Mouse (Mus musculus) CH12.LX (cell line): ENCODE results near the gene Lad1. TPM values are rescaled to one million over a fixed set of nuclear protein-coding genes. Genes with fewer than 3 reads are reported as not detected.

ENCODE experiments used
- DNase-seq: peaks from one replicate; pipeline ENCODE4 v3.0.0-alpha.2; 2013; ENCODE audit errors: extremely low read depth
- H3K27ac ChIP-seq: 2 replicates; pipeline ENCODE4 v1.5.1; 2012; ENCODE audit warnings: low read depth, mild to moderate bottlenecking, control low read depth, moderate library complexity; ENCODE audit not compliant: insufficient read depth
- H3K27me3 ChIP-seq: replicated peaks from 2 replicates; pipeline ENCODE3; 2012; ENCODE audit warnings: inconsistent platforms
- H3K36me3 ChIP-seq, 2 experiments: replicated peaks in 1 of 2; 2 replicates each; pipeline versions ENCODE3 to v1.6.1; 2012; ENCODE audit warnings: inconsistent platforms in 1 of 2, low read length in 1 of 2, mild to moderate bottlenecking in 1 of 2, mixed read lengths in 1 of 2, moderate library complexity in 1 of 2; ENCODE audit not compliant: control insufficient read depth in 1 of 2, insufficient read depth in 1 of 2
- H3K4me1 ChIP-seq, 2 experiments: 2 replicates each; pipeline ENCODE4 v1.6.1; 2012; ENCODE audit warnings: inconsistent platforms in 1 of 2, moderate library complexity in 1 of 2; ENCODE audit not compliant: insufficient read depth in 2 of 2, control insufficient read depth in 1 of 2
- H3K4me2 ChIP-seq: 2 replicates; pipeline ENCODE4 v1.6.1; 2012; ENCODE audit warnings: low read depth, mild to moderate bottlenecking, control low read depth; ENCODE audit not compliant: poor library complexity, insufficient read depth, severe bottlenecking
- H3K4me3 ChIP-seq, 3 experiments: fragments of 150-350 bp in 1 of 3; sonication (generic) in 1 of 3; replicated peaks in 1 of 3; 2 replicates each; pipeline versions ENCODE3 to v1.5.1; 2011 to 2012; ENCODE audit warnings: low read depth in 2 of 3, low read length in 2 of 3, mild to moderate bottlenecking in 2 of 3, moderate library complexity in 2 of 3, control low read depth in 1 of 3, improper control_type of control experiment in 1 of 3, inconsistent platforms in 1 of 3, mixed read lengths in 1 of 3; ENCODE audit not compliant: poor library complexity in 1 of 3
- H3K79me2 ChIP-seq: replicated peaks from 2 replicates; pipeline ENCODE4 v1.6.1; 2012; ENCODE audit warnings: mild to moderate bottlenecking, moderate library complexity; ENCODE audit not compliant: control insufficient read depth, poor library complexity, insufficient read depth, severe bottlenecking; ENCODE audit errors: extremely low read depth
- H3K9ac ChIP-seq: 2 replicates; pipeline ENCODE4 v1.6.1; 2012; ENCODE audit warnings: low read depth, mild to moderate bottlenecking, control low read depth, moderate library complexity; ENCODE audit not compliant: insufficient read depth
- H3K9me3 ChIP-seq: replicated peaks from 2 replicates; pipeline ENCODE3; 2012; ENCODE audit warnings: low read length, inconsistent platforms, mixed read lengths
- BHLHE40 ChIP-seq: IDR thresholded peaks from 2 replicates; pipeline ENCODE4 v1.6.1; 2011; ENCODE audit warnings: mild to moderate bottlenecking, low read depth, low read length, improper control_type of control experiment
- CHD1 ChIP-seq: IDR thresholded peaks from 2 replicates; pipeline ENCODE4 v1.6.1; 2012; ENCODE audit warnings: low read depth, low read length, improper control_type of control experiment, inconsistent platforms
- ELF1 ChIP-seq: IDR thresholded peaks from 2 replicates; pipeline ENCODE4 v1.6.1; 2014; ENCODE audit warnings: low read depth, mild to moderate bottlenecking, inconsistent platforms, low read length, improper control_type of control experiment
- EP300 ChIP-seq: IDR thresholded peaks from 2 replicates; pipeline ENCODE4 v1.6.1; 2011; ENCODE audit warnings: low read length, improper control_type of control experiment
- HCFC1 ChIP-seq: IDR thresholded peaks from 2 replicates; pipeline ENCODE4 v1.6.1; 2012; ENCODE audit warnings: low read depth, mild to moderate bottlenecking, inconsistent platforms, low read length, improper control_type of control experiment
- IRF4 ChIP-seq: IDR thresholded peaks from 2 replicates; pipeline ENCODE4 v1.6.1; 2014; ENCODE audit warnings: low read depth, mild to moderate bottlenecking, inconsistent platforms, low read length, improper control_type of control experiment
- JUN ChIP-seq: IDR thresholded peaks from 2 replicates; pipeline ENCODE4 v1.6.1; 2011; ENCODE audit warnings: low read depth, mild to moderate bottlenecking, low read length, improper control_type of control experiment, moderate library complexity; ENCODE audit not compliant: insufficient read depth
- JUND ChIP-seq: conservative IDR thresholded peaks from 2 replicates; pipeline ENCODE4 v1.6.1; 2011; ENCODE audit warnings: low read depth, low read length, improper control_type of control experiment
- KAT2A ChIP-seq: IDR thresholded peaks from 2 replicates; pipeline ENCODE4 v1.6.1; 2012; ENCODE audit warnings: low read length, improper control_type of control experiment, inconsistent platforms; ENCODE audit not compliant: insufficient replicate concordance
- MAX ChIP-seq: IDR thresholded peaks from 2 replicates; pipeline ENCODE4 v1.6.1; 2011; ENCODE audit warnings: low read length, improper control_type of control experiment
- MAZ ChIP-seq: IDR thresholded peaks from 2 replicates; pipeline ENCODE4 v1.6.1; 2012; ENCODE audit warnings: low read depth, mild to moderate bottlenecking, inconsistent platforms, low read length, improper control_type of control experiment, moderate library complexity
- MEF2A ChIP-seq: IDR thresholded peaks from 2 replicates; pipeline ENCODE4 v1.6.1; 2014; ENCODE audit warnings: low read depth, mild to moderate bottlenecking, inconsistent platforms, low read length, improper control_type of control experiment, borderline replicate concordance
- MXI1 ChIP-seq: IDR thresholded peaks from 2 replicates; pipeline ENCODE4 v1.6.1; 2011; ENCODE audit warnings: mild to moderate bottlenecking, low read depth, low read length, improper control_type of control experiment
- POLR2A ChIP-seq: IDR thresholded peaks from 2 replicates; pipeline ENCODE4 v1.6.1; 2011; ENCODE audit warnings: low read depth, mild to moderate bottlenecking, improper control_type of control experiment, low read length
- POLR2AphosphoS2 ChIP-seq: IDR thresholded peaks from 2 replicates; pipeline ENCODE4 v1.6.1; 2011; ENCODE audit warnings: low read depth, low read length, improper control_type of control experiment
- RAD21 ChIP-seq: IDR thresholded peaks from 2 replicates; pipeline ENCODE4 v1.6.1; 2011; ENCODE audit warnings: low read depth, mild to moderate bottlenecking, low read length, improper control_type of control experiment, moderate library complexity
- RCOR1 ChIP-seq: conservative IDR thresholded peaks from 2 replicates; pipeline ENCODE4 v1.6.1; 2012; ENCODE audit warnings: low read depth, mild to moderate bottlenecking, inconsistent platforms, low read length, improper control_type of control experiment
- SIN3A ChIP-seq: IDR thresholded peaks from 2 replicates; pipeline ENCODE4 v1.6.1; 2012; ENCODE audit warnings: low read length, improper control_type of control experiment, inconsistent platforms
- TBP ChIP-seq: conservative IDR thresholded peaks from 2 replicates; pipeline ENCODE4 v1.6.1; 2011; ENCODE audit warnings: low read depth, low read length, improper control_type of control experiment
- TCF12 ChIP-seq: IDR thresholded peaks from 2 replicates; pipeline ENCODE4 v1.6.1; 2014; ENCODE audit warnings: low read depth, mild to moderate bottlenecking, inconsistent platforms, low read length, improper control_type of control experiment
- UBTF ChIP-seq: IDR thresholded peaks from 2 replicates; pipeline ENCODE4 v1.6.1; 2012; ENCODE audit warnings: low read depth, mild to moderate bottlenecking, inconsistent platforms, low read length, improper control_type of control experiment, moderate library complexity
- USF2 ChIP-seq: conservative IDR thresholded peaks from 2 replicates; pipeline ENCODE4 v1.6.1; 2011; ENCODE audit warnings: low read depth, low read length, improper control_type of control experiment
- ZMIZ1 ChIP-seq: IDR thresholded peaks from 2 replicates; pipeline ENCODE4 v1.6.1; 2012; ENCODE audit warnings: low read depth, mild to moderate bottlenecking, inconsistent platforms, low read length, improper control_type of control experiment
- ZNF384 ChIP-seq: IDR thresholded peaks from 2 replicates; pipeline ENCODE4 v1.6.1; 2012; ENCODE audit warnings: low read depth, low read length, improper control_type of control experiment, inconsistent platforms
- dilution Hi-C: fragments of 300-500 bp; cut with MboI; formaldehyde crosslinking; loops from 2 replicates; pipeline ENCODE4 v1.14.3; 2020; ENCODE audit warnings: low sequenced_read_pairs; ENCODE audit not compliant: extremely low pct_unique_long_range_greater_than_20kb, extremely low pct_ligation_motif_present
- in situ Hi-C: fragments of 300-500 bp; cut with MboI; formaldehyde crosslinking; loops from 3 replicates; pipeline ENCODE4 v1.14.3; 2019; ENCODE audit warnings: low sequenced_read_pairs, low pct_ligation_motif_present, low pct_unique_long_range_greater_than_20kb, mixed read lengths
- polyA plus RNA-seq: library from polyadenylated mRNA; unstranded; fragments of >175 nt; gene quantifications from 2 replicates; pipeline ENCODE4 v1.2.1, GENCODE M21; 2012; ENCODE audit warnings: low read depth; ENCODE audit not compliant: insufficient read length
- total RNA-seq, 2 experiments: library from RNA; depleted of rRNA; stranded (reverse); fragments of 300-350 nt in 1 of 2; fragments of >200 nt in 1 of 2; gene quantifications; 2 replicates each; pipeline ENCODE4 v1.2.3; 2012 to 2014

The Lad1 gene
- total and polyA plus RNA-seq, 3 experiments = 0.17 TPM; not detected in 2

GRCm38 (mm10) chr1:135844481-135844880, 26.1 kb downstream of the Lad1 start:
- in situ Hi-C loops (no loop called here), dilution Hi-C loops (no loop called here)
- Histone ChIP-seq H3K36me3 (peaks cover 0 to 17% of the 10 kb centered on the region in 2 experiments), H3K4me3 (no peak overlapping the region), H3K9me3 (no peaks in the 10 kb centered on the region), H3K4me1 (peaks cover 32 to 74% of the 10 kb centered on the region in 2 experiments), H3K27ac (no peak overlapping the region), H3K27me3 (peaks cover 2% of the 10 kb centered on the region), H3K4me2 (no peak overlapping the region), H3K9ac (no peak overlapping the region), H3K79me2 (no peaks in the 10 kb centered on the region)
- TF ChIP-seq UBTF = no peak
- no peak for TF ChIP-seq ZNF384
- no peak for TF ChIP-seq MAZ
- no peak for TF ChIP-seq ELF1
- TF ChIP-seq EP300 = no peak
- TF ChIP-seq KAT2A = no peak
- no peak for TF ChIP-seq JUN
- no peak for TF ChIP-seq CHD1
- no peak for TF ChIP-seq JUND
- TF ChIP-seq ZMIZ1 = no peak
- TF ChIP-seq MEF2A = no peak
- TF ChIP-seq RAD21 = no peak
- TF ChIP-seq RCOR1 = no peak
- DNase-seq = no peak

- Histone ChIP-seq H3K9me3 (no peaks in the 10 kb centered on the region), H3K9ac (no peak overlapping the region), H3K36me3 (peaks cover 0 to 31% of the 10 kb centered on the region in 2 experiments), H3K27me3 (peaks cover 2% of the 10 kb centered on the region), H3K4me2 (no peak overlapping the region), H3K79me2 (no peaks in the 10 kb centered on the region), H3K27ac (no peak overlapping the region), H3K4me3 (no peak overlapping the region), H3K4me1 (peaks cover 20 to 59% of the 10 kb centered on the region in 2 experiments)
- in situ Hi-C loops = no loop called here
- dilution Hi-C loops = no loop called here
- TF ChIP-seq IRF4 = no peak
- TF ChIP-seq USF2 = no peak
- no peak for TF ChIP-seq TBP
- TF ChIP-seq BHLHE40 = no peak
- no peak for TF ChIP-seq HCFC1
- no peak for TF ChIP-seq SIN3A
- no peak for TF ChIP-seq TCF12
- TF ChIP-seq POLR2AphosphoS2 = no peak
- TF ChIP-seq ELF1 = no peak
- no peak for TF ChIP-seq MAX
- no peak for TF ChIP-seq KAT2A
- no peak for TF ChIP-seq MXI1
- TF ChIP-seq MEF2A = no peak
- TF ChIP-seq UBTF = no peak
- TF ChIP-seq EP300 = no peak
- no peak for TF ChIP-seq POLR2A
- no peak for DNase-seq
These were observed 28.2 kb downstream of the Lad1 start for GRCm38 (mm10) chr1:135846632-135847031.
